ENCODE assay signal across 17 mouse cellular contexts in the genomic region with DNA sequence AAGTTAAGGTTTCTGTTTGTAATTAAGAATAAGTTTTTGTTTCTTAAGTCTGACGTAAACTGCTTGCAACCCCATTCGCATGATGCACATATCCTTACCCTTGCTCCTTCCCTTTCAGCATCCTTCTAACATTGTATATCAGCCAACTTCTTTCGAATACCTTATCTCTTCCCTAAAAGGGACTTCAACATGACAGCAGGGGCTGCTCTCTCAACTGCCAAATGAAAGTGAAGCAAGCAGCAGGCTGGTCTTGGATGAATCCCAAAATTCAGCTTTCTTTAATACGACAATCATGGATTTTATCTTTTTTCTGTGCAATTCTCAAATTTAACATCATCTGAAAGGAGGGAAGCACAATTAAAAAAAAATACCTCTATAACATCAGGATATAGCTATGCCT.
"Had no signal": no experiment of that assay in that cellular context is flagged by ENCODE, and none has a peak within 500 bp of the region (broad histone marks: within the 10 kb centered on the region; RNA-seq: fewer than 3 reads in every experiment).

No protein-coding gene starts in this region.

- H3K36me3 ChIP-seq: limb, embryonic 13.5 days; midbrain, embryonic 10.5 days; midbrain, embryonic 15.5 days; neural tube, embryonic 13.5 days had no signal

- H3K27me3 ChIP-seq: limb, embryonic 13.5 days; midbrain, embryonic 15.5 days; neural tube, embryonic 13.5 days had no signal

- H3K9ac ChIP-seq: limb, embryonic 13.5 days; liver, embryonic 14.5 days; midbrain, embryonic 15.5 days; neural tube, embryonic 13.5 days had no signal

- ATAC-seq: midbrain, embryonic 15.5 days had no signal

- H3K4me2 ChIP-seq: limb, embryonic 13.5 days; midbrain, embryonic 15.5 days; neural tube, embryonic 13.5 days had no signal

- DNase-seq: kidney, adult 8-10 months; kidney, postnatal 36 days; layer of hippocampus, postnatal 36 days; lung, adult 18-20 months; lung, postnatal 10 days; lung, postnatal 4 days; retina, postnatal 1 day; right cerebral cortex, postnatal 4 days; spleen, adult 18-20 months; thymus, adult 18-20 months; thymus, postnatal 14 days had no signal

- H3K27ac ChIP-seq: kidney, postnatal 0 days; limb, embryonic 13.5 days; liver, embryonic 14.5 days; midbrain, embryonic 10.5 days; midbrain, embryonic 15.5 days; neural tube, embryonic 13.5 days had no signal

- H3K4me1 ChIP-seq: limb, embryonic 13.5 days; midbrain, embryonic 10.5 days; midbrain, embryonic 15.5 days; neural tube, embryonic 13.5 days had no signal

- H3K9me3 ChIP-seq: limb, embryonic 13.5 days; midbrain, embryonic 10.5 days; midbrain, embryonic 15.5 days; neural tube, embryonic 13.5 days had no signal

- H3K4me3 ChIP-seq: limb, embryonic 13.5 days; midbrain, embryonic 10.5 days; midbrain, embryonic 15.5 days; neural tube, embryonic 13.5 days had no signal
